27 mouse cellular contexts compared by ENCODE assay signal in the genomic region with DNA sequence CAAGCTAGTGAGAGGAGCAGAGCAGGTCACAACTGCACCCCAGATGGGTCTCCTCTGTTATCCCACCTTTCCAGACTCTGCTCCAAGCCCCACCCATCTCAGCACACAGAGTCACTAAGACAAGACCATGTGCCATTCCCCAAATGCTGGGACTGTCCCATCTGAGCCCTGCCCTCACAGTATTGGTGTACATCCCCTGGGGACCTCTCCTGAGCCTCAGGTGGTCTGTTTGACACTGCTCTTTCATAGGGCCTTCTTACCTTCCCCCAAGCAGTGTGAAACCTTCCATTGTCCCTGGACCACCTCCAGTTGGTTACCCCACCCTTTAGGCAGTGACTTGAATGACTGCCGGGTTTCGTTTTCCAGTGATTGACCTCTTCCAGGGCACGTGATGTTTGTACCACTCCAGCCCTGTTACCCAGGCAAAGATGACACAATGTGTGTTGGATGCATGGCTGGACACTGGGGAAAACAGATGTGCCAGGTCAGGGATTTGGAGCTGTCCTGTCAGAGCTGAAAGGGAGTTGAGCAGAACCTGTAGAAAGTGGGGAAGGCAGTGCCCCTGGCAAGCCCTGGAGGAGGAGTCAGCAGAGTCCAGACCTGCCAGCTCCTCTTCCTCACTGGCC.
DNase-seq lines count a peak whose midpoint lies in the region; ATAC-seq lines count a peak whose summit lies in the region.
"Had no signal": no experiment of that assay in that cellular context is flagged by ENCODE, and none has a peak within 500 bp of the region (broad histone marks: within the 10 kb centered on the region; RNA-seq: fewer than 3 reads in every experiment).

No protein-coding gene starts in this region.

- H3K27ac ChIP-seq in kidney, embryonic 15.5 days: 0 out of 2 replicates have a peak overlapping the region, but pooled peaks have one; percentile 3
- H3K27ac ChIP-seq: embryonic facial prominence, embryonic 12.5 days; forebrain, embryonic 10.5 days; forebrain, embryonic 15.5 days; heart, embryonic 10.5 days; hindbrain, embryonic 14.5 days; limb, embryonic 15.5 days; neural tube, embryonic 12.5 days had no signal

- WGBS in kidney, embryonic 15.5 days: 26% methylated on average over 3 of the region's 3 CpGs

- no peak overlapping the region for H3K4me2 ChIP-seq in kidney, embryonic 15.5 days
- H3K4me2 ChIP-seq: embryonic facial prominence, embryonic 12.5 days; forebrain, embryonic 15.5 days; hindbrain, embryonic 14.5 days; limb, embryonic 15.5 days; midbrain, embryonic 11.5 days; neural tube, embryonic 12.5 days had no signal

- peak; percentile 30 for DNase-seq in gastrocnemius, adult 18-20 months (ENCODE audit: low spot score)
- no peak for DNase-seq in gastrocnemius, postnatal 25 days
- DNase-seq in kidney, adult 9 months: no peak
- DNase-seq in retina, postnatal 1 day: peak; percentile 27
- DNase-seq in retina, embryonic 14.5 days (ENCODE audit: low spot score): no peak
- DNase-seq in urinary bladder, postnatal 14 days (ENCODE audit: low spot score): no peak
- no peak for DNase-seq in ovary, adult 18-20 months (ENCODE audit: low spot score)
- DNase-seq: adrenal gland, adult 2 months; cerebellum, adult 2 months; cerebellum, postnatal 14 days; kidney, adult 18-20 months; kidney, postnatal 4 days; layer of hippocampus, postnatal 36 days; left cerebral cortex, postnatal 4 days; lung, postnatal 36 days; right cerebral cortex, postnatal 14 days had no signal

- no peak overlapping the region for H3K9ac ChIP-seq in kidney, embryonic 15.5 days
- H3K9ac ChIP-seq: embryonic facial prominence, embryonic 12.5 days; forebrain, embryonic 15.5 days; hindbrain, embryonic 14.5 days; limb, embryonic 15.5 days; neural tube, embryonic 12.5 days had no signal

- ATAC-seq in kidney, embryonic 15.5 days (replicated peaks; ENCODE audit: low FRiP score): peak; percentile 63; the same call in 1 of the 2 replicates
- ATAC-seq: activated CD4-positive, CD25-positive, alpha-beta regulatory T cell, adult 4 months; forebrain, embryonic 15.5 days; midbrain, embryonic 16.5 days had no signal

- H3K27me3 ChIP-seq in kidney, embryonic 15.5 days: no peaks in the 10 kb centered on the region
- H3K27me3 ChIP-seq: embryonic facial prominence, embryonic 12.5 days; forebrain, embryonic 15.5 days; limb, embryonic 15.5 days; neural tube, embryonic 12.5 days had no signal

- H3K4me3 ChIP-seq in kidney, embryonic 15.5 days (replicated peaks): no peak overlapping the region
- H3K4me3 ChIP-seq: embryonic facial prominence, embryonic 12.5 days; forebrain, embryonic 10.5 days; forebrain, embryonic 15.5 days; heart, embryonic 10.5 days; limb, embryonic 15.5 days; neural tube, embryonic 12.5 days had no signal

- no peaks in the 10 kb centered on the region for H3K9me3 ChIP-seq in kidney, embryonic 15.5 days (replicated peaks)
- H3K9me3 ChIP-seq: embryonic facial prominence, embryonic 12.5 days; forebrain, embryonic 10.5 days; forebrain, embryonic 15.5 days; heart, embryonic 10.5 days; limb, embryonic 15.5 days; neural tube, embryonic 12.5 days had no signal

- no peaks in the 10 kb centered on the region for H3K36me3 ChIP-seq in kidney, embryonic 15.5 days
- H3K36me3 ChIP-seq: embryonic facial prominence, embryonic 12.5 days; forebrain, embryonic 10.5 days; forebrain, embryonic 15.5 days; heart, embryonic 10.5 days; limb, embryonic 15.5 days; neural tube, embryonic 12.5 days had no signal

- H3K4me1 ChIP-seq in kidney, embryonic 15.5 days: peaks cover 29% of the 10 kb centered on the region

Comparison
In these comparisons a context has a peak if more than half of its experiments do, and no peak if none do; other contexts are left out.
1. DNase-seq: peak in gastrocnemius, adult 18-20 months (single experiment) and retina, postnatal 1 day (single experiment); none in gastrocnemius, postnatal 25 days (single experiment), kidney, adult 9 months (single experiment), retina, embryonic 14.5 days (single experiment), urinary bladder, postnatal 14 days (single experiment) and ovary, adult 18-20 months (single experiment).